Mouse (Mus musculus) midbrain, embryonic 16.5 days (tissue): ENCODE results near the gene Gm19684. TPM values are rescaled to one million over a fixed set of nuclear protein-coding genes. Genes with fewer than 3 reads are reported as not detected.
A peak's percentile ranks its signal among the peaks of the same experiment; 100 is the strongest.
"Not testable (repeated sequence)": the region's sequence is repeated elsewhere in the genome, so short reads cannot be mapped to it uniquely, and the experiment has no call there.

Experiments
- ATAC-seq: fragments of 200-750 bp; cut with Nextera tagmentation; 2 replicates; pipeline ENCODE4 v1.8.0; 2017; ENCODE audit warnings: moderate TSS enrichment
- H3K27ac ChIP-seq: fragments of 300-500 bp; sonication (generic); 2 replicates; pipeline ENCODE4 v1.5.1; 2014; ENCODE audit warnings: mild to moderate bottlenecking, low read length, mixed read lengths
- H3K27me3 ChIP-seq: fragments of 300-500 bp; sonication (generic); 2 replicates; pipeline ENCODE4 v1.6.1; 2014; ENCODE audit warnings: low read depth, low read length, mixed read lengths; ENCODE audit not compliant: control insufficient read depth, insufficient read depth
- H3K36me3 ChIP-seq: fragments of 300-500 bp; sonication (generic); 2 replicates; pipeline ENCODE4 v1.6.1; 2014; ENCODE audit warnings: mild to moderate bottlenecking, low read length, moderate library complexity, mixed read lengths; ENCODE audit not compliant: control insufficient read depth, insufficient read depth
- H3K4me1 ChIP-seq: fragments of 300-500 bp; sonication (generic); 2 replicates; pipeline ENCODE4 v1.6.1; 2014; ENCODE audit warnings: mild to moderate bottlenecking, low read length, mixed read lengths; ENCODE audit not compliant: control insufficient read depth, insufficient read depth
- H3K4me2 ChIP-seq: fragments of 300-500 bp; sonication (generic); 2 replicates; pipeline ENCODE4 v1.6.1; 2014; ENCODE audit warnings: mild to moderate bottlenecking, low read length, mixed read lengths
- H3K4me3 ChIP-seq: fragments of 300-500 bp; sonication (generic); 2 replicates; pipeline ENCODE4 v1.5.1; 2014; ENCODE audit warnings: low read depth, mild to moderate bottlenecking, low read length, moderate library complexity, mixed read lengths
- H3K9ac ChIP-seq: fragments of 300-500 bp; sonication (generic); 2 replicates; pipeline ENCODE4 v1.6.1; 2014; ENCODE audit warnings: low read depth, low read length, mixed read lengths
- H3K9me3 ChIP-seq: fragments of 300-500 bp; sonication (generic); replicated peaks from 2 replicates; pipeline ENCODE4 v1.6.1; 2014; ENCODE audit warnings: mild to moderate bottlenecking, low read length, mixed read lengths; ENCODE audit not compliant: control insufficient read depth, poor library complexity, severe bottlenecking
- WGBS: fragments of 180-500 bp; shearing (Covaris S2); extraction: QIAGEN DNeasy Blood & Tissue Kit; methylation state at CpG from one replicate; pipeline ENCODE4 v1.1.7; 2014; 5-methylcytosine and 5-hydroxymethylcytosine counted together
- polyA plus RNA-seq: library from polyadenylated mRNA; unstranded; fragments of >200 nt; fragmentation: Nextera tagmentation; extraction: Ambion mirVana; gene quantifications from 2 replicates; pipeline ENCODE4 v1.2.1, GENCODE M21; 2015

Gene Gm19684
- polyA plus RNA-seq, 1 experiment from 2014 or later, result not detected

DNA sequence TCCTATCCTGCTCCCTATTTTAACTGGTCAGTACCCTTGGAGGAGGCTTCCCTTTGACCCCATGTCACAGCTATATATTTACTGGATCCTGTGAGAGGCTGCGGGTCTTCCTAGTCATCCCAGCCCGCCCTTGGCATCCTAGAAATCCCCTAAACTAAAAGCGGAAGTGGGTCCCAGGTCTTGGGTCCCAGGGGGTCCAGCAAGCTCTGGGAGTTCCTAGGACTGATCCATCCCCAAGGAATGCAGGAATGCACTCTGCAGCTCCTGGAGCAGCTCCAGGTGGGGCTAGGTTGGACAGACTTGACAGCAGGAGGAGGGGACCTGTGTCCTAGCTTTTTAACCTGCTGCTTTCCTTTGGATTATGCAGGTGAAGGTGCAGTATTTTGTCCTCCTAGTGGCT lies 27.5 kb upstream of the Gm19684 start:
- Histone ChIP-seq H3K4me3 (no peak overlapping the region), H3K27me3 (no peaks in the 10 kb centered on the region), H3K36me3 (no peaks in the 10 kb centered on the region), H3K27ac (no peak overlapping the region), H3K4me1 (no peaks in the 10 kb centered on the region), H3K4me2 (no peak overlapping the region), H3K9ac (no peak overlapping the region), H3K9me3 (no peaks in the 10 kb centered on the region)
- no peak for ATAC-seq
- 14% methylated on average over 3 of the region's 3 CpGs for WGBS

GRCm38 (mm10) chr17:36099603-36100002 lies 21.9 kb upstream of the Gm19684 start:
- not testable (repeated sequence) for H3K4me2 ChIP-seq, H3K27me3 ChIP-seq, H3K9me3 ChIP-seq, H3K4me1 ChIP-seq, ATAC-seq, H3K27ac ChIP-seq, H3K9ac ChIP-seq, H3K36me3 ChIP-seq, H3K4me3 ChIP-seq
- 42% methylated on average over 2 of the region's 2 CpGs for WGBS

GRCm38 (mm10) chr17:36102091-36102490 lies 19.4 kb upstream of the Gm19684 start:
- H3K27ac ChIP-seq, H3K9ac ChIP-seq, H3K9me3 ChIP-seq, H3K4me1 ChIP-seq, H3K36me3 ChIP-seq, H3K4me2 ChIP-seq, ATAC-seq, H3K27me3 ChIP-seq, H3K4me3 ChIP-seq: not testable (repeated sequence)
- 87% methylated on average over 11 of the region's 12 CpGs for WGBS

DNA sequence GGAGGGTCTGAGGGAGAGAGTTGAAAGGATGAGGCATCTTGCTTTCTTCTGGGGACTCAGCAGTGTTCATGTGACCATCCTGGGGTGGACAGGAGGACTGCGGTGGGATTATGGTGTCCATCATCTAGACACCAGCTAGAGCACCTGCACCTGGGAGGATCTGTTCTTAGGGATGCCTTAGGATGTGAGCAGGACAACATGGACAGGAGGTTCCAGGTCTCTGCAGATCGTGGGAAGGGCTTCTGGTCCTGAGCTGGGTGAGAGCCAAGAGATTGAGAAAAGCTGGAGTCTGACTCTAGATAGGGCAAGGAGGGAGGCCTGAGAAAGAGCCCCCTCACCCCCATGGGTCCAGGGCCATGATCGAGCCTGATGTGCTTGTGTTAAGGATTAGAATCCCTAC lies 11.3 kb upstream of the Gm19684 start:
- H3K9ac ChIP-seq, H3K27me3 ChIP-seq, H3K4me3 ChIP-seq, ATAC-seq, H3K36me3 ChIP-seq, H3K4me1 ChIP-seq, H3K4me2 ChIP-seq, H3K27ac ChIP-seq, H3K9me3 ChIP-seq: not testable (repeated sequence)
- 59% methylated on average over 3 of the region's 3 CpGs for WGBS

DNA sequence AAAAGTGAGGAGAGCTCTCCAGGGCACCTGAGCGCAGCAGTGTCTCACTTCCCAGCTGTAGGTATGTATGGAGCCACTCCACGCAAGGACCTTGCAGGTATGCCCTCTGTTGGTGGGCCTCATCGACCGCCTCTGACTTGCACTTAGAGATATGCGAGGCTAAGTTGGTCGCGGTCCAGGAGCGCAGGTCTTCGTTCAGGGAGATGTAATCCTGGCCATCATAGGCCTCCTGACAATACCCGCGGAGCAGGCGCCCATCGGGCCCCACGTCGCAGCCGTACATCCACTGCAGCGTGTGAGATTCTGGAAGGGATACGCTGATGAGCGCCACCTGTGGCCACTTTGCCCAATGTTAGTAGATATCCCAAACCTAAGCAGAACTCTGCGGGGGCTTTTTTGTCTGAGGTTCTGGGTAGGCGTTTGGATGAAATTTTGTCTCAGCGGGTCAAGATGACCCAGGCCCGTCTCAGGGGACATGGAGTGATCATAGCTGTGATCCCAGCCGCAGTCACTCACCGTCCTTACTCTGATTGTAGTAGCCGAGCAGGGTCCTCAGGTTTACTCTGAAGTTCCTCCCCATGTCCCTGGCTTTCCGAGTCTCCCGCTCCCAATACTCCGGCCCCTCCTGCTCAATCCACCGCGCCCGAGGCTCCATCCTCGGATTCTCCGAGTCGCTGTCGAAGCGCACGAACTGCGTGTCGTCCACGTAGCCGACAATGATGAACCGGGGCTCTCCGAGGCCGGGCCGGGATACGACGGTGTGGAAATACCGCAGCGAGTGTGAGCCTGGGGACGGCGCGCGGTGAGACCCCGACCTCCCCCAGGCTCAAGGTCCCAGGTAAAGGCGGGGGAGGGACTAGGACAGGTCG lies 10.6 kb upstream of the Gm19684 start:
- Histone ChIP-seq H3K9ac (peak overlapping the region; percentile 25; the same call in 1 of the 2 replicates), H3K4me3 (peak overlapping the region; percentile 37), H3K4me2 (peak overlapping the region; percentile 69)
- H3K9me3 ChIP-seq, H3K4me1 ChIP-seq, H3K27me3 ChIP-seq, H3K27ac ChIP-seq, H3K36me3 ChIP-seq: not testable (repeated sequence)
- ATAC-seq, result peak; percentile 75
- under 1% methylated on average over 56 of the region's 57 CpGs for WGBS

GRCm38 (mm10) chr17:36111510-36111868 lies 10.0 kb upstream of the Gm19684 start:
- peak; percentile 54; the same call in 1 of the 2 replicates for ATAC-seq
- Histone ChIP-seq H3K4me3 (peak overlapping the region; percentile 37), H3K4me2 (peak overlapping the region; percentile 69)
- not testable (repeated sequence) for H3K4me1 ChIP-seq, H3K27ac ChIP-seq, H3K9ac ChIP-seq, H3K9me3 ChIP-seq, H3K27me3 ChIP-seq, H3K36me3 ChIP-seq
- 3% methylated on average over 10 of the region's 10 CpGs for WGBS

DNA sequence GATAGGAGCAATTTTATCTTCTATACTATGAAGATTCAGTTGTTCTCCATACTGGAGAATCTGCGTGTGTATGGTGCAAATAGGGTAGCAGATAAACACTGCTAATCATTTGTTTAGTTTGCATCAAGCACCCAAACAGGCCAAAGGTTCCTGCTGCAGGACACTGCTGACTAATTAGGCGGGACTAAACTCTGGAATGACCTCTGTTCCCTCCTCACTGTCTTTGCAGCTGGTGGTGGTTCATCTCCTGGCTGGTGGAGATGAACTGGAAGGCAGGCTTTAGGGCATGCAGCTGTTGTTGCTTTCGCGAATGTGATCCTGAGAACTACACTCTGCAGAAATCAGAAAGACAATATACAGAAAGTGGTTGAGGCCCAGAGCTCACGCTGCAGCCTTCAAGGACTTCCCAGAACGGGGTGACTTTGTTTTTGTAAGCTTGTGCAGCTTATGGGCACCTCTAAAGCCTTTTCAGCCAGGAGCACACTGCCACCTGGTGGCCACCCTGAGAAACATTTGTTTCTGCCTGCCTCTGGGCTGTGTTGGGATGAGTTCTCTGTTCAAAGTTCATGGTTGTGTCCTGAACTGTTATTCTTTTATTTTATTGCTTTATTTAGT lies 7.4 kb upstream of the Gm19684 start:
- 0 out of 2 replicates have a peak, but pooled peaks have one; percentile 27 for ATAC-seq
- H3K27ac ChIP-seq, H3K4me2 ChIP-seq, H3K9me3 ChIP-seq, H3K27me3 ChIP-seq, H3K4me3 ChIP-seq, H3K4me1 ChIP-seq, H3K36me3 ChIP-seq, H3K9ac ChIP-seq: not testable (repeated sequence)
- 16% methylated on average over 6 of the region's 6 CpGs for WGBS

DNA sequence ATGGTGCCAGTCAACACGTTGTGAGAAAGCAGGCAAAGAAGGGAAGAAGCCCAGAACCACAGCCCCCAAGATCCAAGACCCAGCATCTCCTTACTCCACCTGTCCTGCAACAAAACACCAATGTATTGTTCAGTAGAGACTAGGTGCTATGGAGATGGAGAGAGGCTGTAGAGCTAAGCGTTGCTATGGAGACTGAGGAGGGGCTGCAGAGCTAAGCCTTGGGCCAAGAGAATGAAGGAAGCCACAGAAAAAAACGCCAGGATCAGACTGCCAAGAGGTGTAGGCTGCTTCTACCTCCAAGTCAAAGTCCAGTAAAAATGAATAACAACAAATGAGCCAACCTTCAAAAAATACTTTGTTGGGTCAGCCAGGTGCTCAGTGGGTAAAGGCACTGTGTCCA lies 4.9 kb upstream of the Gm19684 start:
- H3K27me3 ChIP-seq, H3K4me3 ChIP-seq, H3K9me3 ChIP-seq, H3K27ac ChIP-seq, H3K4me1 ChIP-seq, H3K36me3 ChIP-seq, H3K9ac ChIP-seq, H3K4me2 ChIP-seq: not testable (repeated sequence)
- peak; percentile 57; the same call in 1 of the 2 replicates for ATAC-seq
- 13% methylated on average over 3 of the region's 3 CpGs for WGBS

- H3K27ac ChIP-seq, H3K36me3 ChIP-seq, H3K9ac ChIP-seq, H3K9me3 ChIP-seq, ATAC-seq, H3K4me3 ChIP-seq, H3K4me1 ChIP-seq, H3K4me2 ChIP-seq: not testable (repeated sequence)
- 29% methylated on average over 18 of the region's 18 CpGs for WGBS
- peaks cover 14% of the 10 kb centered on the region for H3K27me3 ChIP-seq
Observed at GRCm38 (mm10) chr17:36120839-36121238, 639 bp upstream of the Gm19684 start.
